Mouse (Mus musculus) embryonic facial prominence, embryonic 13.5 days (tissue): Measurements from ENCODE around the gene Nim1k. TPM values are rescaled to one million over a fixed set of nuclear protein-coding genes. Genes with fewer than 3 reads are reported as not detected.
"Not testable (repeated sequence)": the region's sequence is repeated elsewhere in the genome, so short reads cannot be mapped to it uniquely, and the experiment has no call there.

Source experiments
- ATAC-seq: fragments of 200-750 bp; cut with Nextera tagmentation; 2 replicates; pipeline ENCODE4 v1.8.0; 2017; ENCODE audit warnings: low read depth; ENCODE audit not compliant: insufficient number of reproducible peaks, insufficient read depth, low FRiP score, low TSS enrichment
- H3K27ac ChIP-seq: fragments of 300-500 bp; sonication (generic); 2 replicates; pipeline ENCODE4 v1.5.1; 2015; ENCODE audit warnings: moderate library complexity, mild to moderate bottlenecking, inconsistent platforms
- H3K27me3 ChIP-seq: fragments of 300-500 bp; sonication (generic); 2 replicates; pipeline ENCODE4 v1.6.1; 2015; ENCODE audit warnings: mild to moderate bottlenecking, inconsistent platforms
- H3K36me3 ChIP-seq: fragments of 300-500 bp; sonication (generic); 2 replicates; pipeline ENCODE4 v1.6.1; 2015; ENCODE audit warnings: mild to moderate bottlenecking, inconsistent platforms
- H3K4me1 ChIP-seq: fragments of 300-500 bp; sonication (generic); 2 replicates; pipeline ENCODE4 v1.6.1; 2015; ENCODE audit warnings: inconsistent platforms
- H3K4me2 ChIP-seq: fragments of 300-500 bp; sonication (generic); 2 replicates; pipeline ENCODE4 v1.6.1; 2015; ENCODE audit warnings: moderate library complexity, mild to moderate bottlenecking, inconsistent platforms
- H3K4me3 ChIP-seq: fragments of 300-500 bp; sonication (generic); 2 replicates; pipeline ENCODE4 v1.5.1; 2015; ENCODE audit warnings: mild to moderate bottlenecking, inconsistent platforms
- H3K9ac ChIP-seq: fragments of 300-500 bp; sonication (generic); 2 replicates; pipeline ENCODE4 v1.6.1; 2015; ENCODE audit warnings: mild to moderate bottlenecking, inconsistent platforms
- H3K9me3 ChIP-seq: fragments of 300-500 bp; sonication (generic); 2 replicates; pipeline ENCODE4 v1.6.1; 2016; ENCODE audit warnings: inconsistent platforms
- WGBS: fragments of 180-500 bp; shearing (Covaris S2); methylation state at CpG from one replicate; pipeline ENCODE4 v1.1.7; 2015; ENCODE audit warnings: mixed read lengths; 5-methylcytosine and 5-hydroxymethylcytosine counted together
- polyA plus RNA-seq: library from polyadenylated mRNA; unstranded; fragments of >200 nt; fragmentation: Nextera tagmentation; extraction: Ambion mirVana; gene quantifications from 2 replicates; pipeline ENCODE4 v1.2.1, GENCODE M21; 2015

The Nim1k gene
- polyA plus RNA-seq, 1 experiment from 2014 or later, result 0.77 TPM

- H3K9ac ChIP-seq, result no peak overlapping the region
These were observed 51.4 kb downstream of the Nim1k start for GRCm38 (mm10) chr13:119704280-119704679.

GRCm38 (mm10) chr13:119698436-119698835 lies 57.2 kb downstream of the Nim1k start:
- peaks cover 37% of the 10 kb centered on the region for H3K36me3 ChIP-seq
- no peak overlapping the region for H3K4me3 ChIP-seq
- no peak overlapping the region for H3K9ac ChIP-seq
- WGBS, result 94% methylated on average over 4 of the region's 4 CpGs
- H3K27ac ChIP-seq, result no peak overlapping the region
- no peak for ATAC-seq
- H3K9me3 ChIP-seq, result no peaks in the 10 kb centered on the region
- H3K4me2 ChIP-seq, result no peak overlapping the region
- peaks cover 25% of the 10 kb centered on the region for H3K4me1 ChIP-seq
- no peaks in the 10 kb centered on the region for H3K27me3 ChIP-seq

More at GRCm38 (mm10) chr13:119704280-119704679, 51.4 kb downstream of the Nim1k start:
- Histone ChIP-seq H3K4me2 (no peak overlapping the region), H3K27ac (no peak overlapping the region), H3K4me1 (no peaks in the 10 kb centered on the region), H3K9me3 (no peaks in the 10 kb centered on the region), H3K27me3 (no peaks in the 10 kb centered on the region), H3K4me3 (no peak overlapping the region), H3K36me3 (peaks cover 75% of the 10 kb centered on the region)
- 93% methylated on average over 7 of the region's 7 CpGs for WGBS
- no peak for ATAC-seq

- Histone ChIP-seq H3K27ac (no peak overlapping the region), H3K9ac (no peak overlapping the region), H3K36me3 (peaks cover 21% of the 10 kb centered on the region), H3K4me2 (no peak overlapping the region), H3K4me3 (no peak overlapping the region), H3K4me1 (peaks cover 38% of the 10 kb centered on the region), H3K27me3 (no peaks in the 10 kb centered on the region), H3K9me3 (no peaks in the 10 kb centered on the region)
- WGBS, result 76% methylated on average over 1 of the region's 1 CpGs
- ATAC-seq, result no peak
These were observed 59.2 kb downstream of the Nim1k start for GRCm38 (mm10) chr13:119696496-119696895.

- 25% methylated on average over 4 of the region's 4 CpGs for WGBS
- H3K9me3 ChIP-seq, result no peaks in the 10 kb centered on the region
- peaks cover 16% of the 10 kb centered on the region for H3K36me3 ChIP-seq
- peak overlapping the region; percentile 71; the same call in 1 of the 2 replicates for H3K27ac ChIP-seq
- H3K4me2 ChIP-seq, result peak overlapping the region; percentile 35
- H3K27me3 ChIP-seq, result no peaks in the 10 kb centered on the region
- H3K9ac ChIP-seq, result no peak overlapping the region
- no peak; the same call in 1 of the 2 replicates for ATAC-seq
- H3K4me3 ChIP-seq, result no peak overlapping the region
- peaks cover 39% of the 10 kb centered on the region for H3K4me1 ChIP-seq
These were observed 60.0 kb downstream of the Nim1k start for GRCm38 (mm10) chr13:119695676-119696075.

- WGBS, result 75% methylated on average over 3 of the region's 3 CpGs
- H3K4me2 ChIP-seq, result peak overlapping the region; percentile 77
- H3K4me1 ChIP-seq, result peaks cover 42% of the 10 kb centered on the region
- not testable (repeated sequence) for H3K36me3 ChIP-seq, H3K27me3 ChIP-seq, ATAC-seq, H3K9me3 ChIP-seq, H3K27ac ChIP-seq, H3K9ac ChIP-seq
- H3K4me3 ChIP-seq, result peak overlapping the region; percentile 96
These were observed 63.7 kb downstream of the Nim1k start for GRCm38 (mm10) chr13:119691958-119692357.

GRCm38 (mm10) chr13:119690876-119691620 lies 64.6 kb downstream of the Nim1k start:
- Histone ChIP-seq H3K27ac (peak overlapping the region; percentile 98), H3K27me3 (no peaks in the 10 kb centered on the region), H3K36me3 (no peaks in the 10 kb centered on the region), H3K4me1 (peaks cover 37% of the 10 kb centered on the region), H3K4me2 (peak overlapping the region; percentile 77), H3K9ac (peak overlapping the region; percentile 95), H3K9me3 (no peaks in the 10 kb centered on the region), H3K4me3 (peak overlapping the region; percentile 96)
- ATAC-seq, result no peak
- 3% methylated on average over 7 of the region's 7 CpGs for WGBS

- Histone ChIP-seq H3K27ac (peak within 1 kb of the TSS; percentile 98), H3K27me3 (no peaks in the 10 kb centered on the region), H3K4me3 (peak within 1 kb of the TSS; percentile 96), H3K4me1 (peaks cover 31% of the 10 kb centered on the region), H3K4me2 (peak within 1 kb of the TSS; percentile 77), H3K9ac (peak within 1 kb of the TSS; percentile 95), H3K9me3 (no peaks in the 10 kb centered on the region), H3K36me3 (no peaks in the 10 kb centered on the region)
- ATAC-seq, result peak; percentile 99
- WGBS, result under 1% methylated on average over 59 of the region's 59 CpGs
These were observed 65.5 kb downstream of the Nim1k start, which contains the start of gene Hmgcs1 for GRCm38 (mm10) chr13:119690039-119690728. Gene Hmgcs1 (plus strand): TSS chr13:119690379.

- 8% methylated on average over 5 of the region's 5 CpGs for WGBS
- no peaks in the 10 kb centered on the region for H3K36me3 ChIP-seq
- H3K4me2 ChIP-seq, result peak overlapping the region; percentile 77
- no peak overlapping the region for H3K9ac ChIP-seq
- no peaks in the 10 kb centered on the region for H3K9me3 ChIP-seq
- no peak for ATAC-seq
- H3K4me3 ChIP-seq, result peak overlapping the region; percentile 96
- H3K27me3 ChIP-seq, result no peaks in the 10 kb centered on the region
- peak overlapping the region; percentile 62; the same call in 1 of the 2 replicates for H3K27ac ChIP-seq
- H3K4me1 ChIP-seq, result peaks cover 27% of the 10 kb centered on the region
These were observed 66.0 kb downstream of the Nim1k start for GRCm38 (mm10) chr13:119689709-119690038.

- WGBS, result 54% methylated on average over 11 of the region's 11 CpGs
- H3K4me2 ChIP-seq, result no peak overlapping the region
- no peaks in the 10 kb centered on the region for H3K36me3 ChIP-seq
- H3K27ac ChIP-seq, result no peak overlapping the region
- no peak for ATAC-seq
- no peaks in the 10 kb centered on the region for H3K9me3 ChIP-seq
- no peak overlapping the region for H3K9ac ChIP-seq
- H3K4me1 ChIP-seq, result peaks cover 8% of the 10 kb centered on the region; the same call in 1 of the 2 replicates
- H3K27me3 ChIP-seq, result no peaks in the 10 kb centered on the region
- no peak overlapping the region for H3K4me3 ChIP-seq
These were observed 71.1 kb downstream of the Nim1k start for GRCm38 (mm10) chr13:119684416-119685177.

GRCm38 (mm10) chr13:119681161-119681560 lies 74.5 kb downstream of the Nim1k start:
- no peak for ATAC-seq
- 43% methylated on average over 3 of the region's 3 CpGs for WGBS
- Histone ChIP-seq H3K36me3 (no peaks in the 10 kb centered on the region), H3K4me3 (no peak overlapping the region), H3K4me1 (peaks cover 5% of the 10 kb centered on the region; the same call in 1 of the 2 replicates), H3K27me3 (no peaks in the 10 kb centered on the region), H3K9me3 (no peaks in the 10 kb centered on the region), H3K4me2 (no peak overlapping the region), H3K9ac (no peak overlapping the region), H3K27ac (no peak overlapping the region)

- no peaks in the 10 kb centered on the region for H3K9me3 ChIP-seq
- H3K27ac ChIP-seq, result no peak overlapping the region
- 66% methylated on average over 2 of the region's 2 CpGs for WGBS
- ATAC-seq, result no peak
- no peaks in the 10 kb centered on the region for H3K27me3 ChIP-seq
- H3K9ac ChIP-seq, result no peak overlapping the region
- no peak overlapping the region for H3K4me3 ChIP-seq
- no peaks in the 10 kb centered on the region for H3K36me3 ChIP-seq
- H3K4me1 ChIP-seq, result peaks cover 5% of the 10 kb centered on the region; the same call in 1 of the 2 replicates
- H3K4me2 ChIP-seq, result no peak overlapping the region
These were observed 76.0 kb downstream of the Nim1k start for GRCm38 (mm10) chr13:119679721-119680120.
